Mouse (Mus musculus): ENCODE results near the gene C130074G19Rik.

DNA sequence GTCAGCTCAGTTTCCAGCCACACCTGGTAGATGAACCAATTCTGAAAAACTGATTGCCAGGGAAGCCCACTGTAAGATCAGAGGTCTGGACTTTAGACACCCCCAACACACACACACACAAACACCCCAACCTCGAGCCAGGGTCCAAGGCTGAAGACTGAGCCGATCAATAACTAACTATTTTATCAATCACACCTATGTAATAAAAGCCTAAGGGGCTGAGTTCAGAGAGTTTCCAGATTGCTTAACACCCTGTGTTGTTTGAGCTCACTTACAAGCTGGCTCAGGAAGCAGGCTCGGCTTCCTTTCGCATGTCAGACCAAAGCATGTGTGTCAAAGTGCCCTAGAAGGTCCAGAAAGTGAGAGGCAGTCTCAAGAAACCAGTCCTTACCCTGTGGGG is 45.4 kb downstream of the C130074G19Rik start:
- TF ChIP-seq ETS1 (IDR thresholded peaks at IDR 0.05; ENCODE audit: low read depth, low read length) (no peak), GATA1 (IDR thresholded peaks at IDR 0.05; ENCODE audit: low read depth, low read length) (no peak), BHLHE40 (IDR thresholded peaks at IDR 0.05; ENCODE audit: borderline replicate concordance, low read depth, low read length) (no peak), HCFC1 (IDR thresholded peaks at IDR 0.05; ENCODE audit: low read depth, low read length) (no peak), CTCF (IDR thresholded peaks at IDR 0.05 in 2 of 3, conservative IDR thresholded peaks at IDR 0.05 in 1 of 3; ENCODE audit: control insufficient read depth in 1 of 3, insufficient read depth in 1 of 3, low read depth in 2 of 3, low read length in 3 of 3, poor library complexity in 1 of 3, severe bottlenecking in 1 of 3) (no peak), GABPA (IDR thresholded peaks at IDR 0.05; ENCODE audit: low read depth, low read length) (no peak), MAZ (IDR thresholded peaks at IDR 0.05; ENCODE audit: low read depth, low read length) (no peak), ZNF384 (IDR thresholded peaks at IDR 0.05; ENCODE audit: low read depth, low read length) (no peak), UBTF (IDR thresholded peaks at IDR 0.05; ENCODE audit: borderline replicate concordance, insufficient read depth, low read depth, low read length) (no peak), MAFK (IDR thresholded peaks at IDR 0.05; ENCODE audit: borderline replicate concordance, low read depth, low read length) (no peak), POLR2A (IDR thresholded peaks at IDR 0.05; ENCODE audit: control insufficient read depth in 1 of 2, insufficient read depth in 1 of 2, low read depth in 1 of 2, low read length in 2 of 2, poor library complexity in 1 of 2) (no peak), MYC (IDR thresholded peaks at IDR 0.05; ENCODE audit: low read depth, low read length) (no peak)

Measured in MEL (cell line).